Mouse (Mus musculus) MEL (cell line): ENCODE results near the gene Cbl. TPM values are rescaled to one million over a fixed set of nuclear protein-coding genes. Genes with fewer than 3 reads are reported as not detected.

Experiments used
- DNase-seq: peaks from one replicate; pipeline ENCODE4 v3.0.0; 2011; ENCODE audit warnings: low read depth, low spot score
- H3K27ac ChIP-seq: 2 replicates; pipeline ENCODE4 v1.5.1; 2012; ENCODE audit warnings: low read depth, mild to moderate bottlenecking, control low read depth, low read length, moderate library complexity; ENCODE audit not compliant: control insufficient read depth
- H3K27me3 ChIP-seq, 2 experiments: fragments of 150-350 bp in 1 of 2; sonication (generic) in 1 of 2; 2 replicates each; pipeline ENCODE4 v1.6.1; 2012; ENCODE audit warnings: low read length in 2 of 2, mild to moderate bottlenecking in 2 of 2, improper control_type of control experiment in 1 of 2, moderate library complexity in 1 of 2; ENCODE audit not compliant: insufficient read depth in 2 of 2, control insufficient read depth in 1 of 2
- H3K36me3 ChIP-seq, 2 experiments: 2 replicates each; pipeline ENCODE4 v1.6.1; 2012 to 2014; ENCODE audit warnings: low read length in 2 of 2, improper control_type of control experiment in 1 of 2, inconsistent platforms in 1 of 2, mild to moderate bottlenecking in 1 of 2; ENCODE audit not compliant: insufficient read depth in 2 of 2, control insufficient read depth in 1 of 2
- H3K4me1 ChIP-seq, 2 experiments: fragments of 150-350 bp in 1 of 2; sonication (generic) in 1 of 2; 2 replicates each; pipeline ENCODE4 v1.6.1; 2012; ENCODE audit warnings: low read length in 2 of 2, improper control_type of control experiment in 1 of 2, mild to moderate bottlenecking in 1 of 2; ENCODE audit not compliant: insufficient read depth in 2 of 2, control insufficient read depth in 1 of 2
- H3K4me3 ChIP-seq, 2 experiments: fragments of 150-350 bp in 1 of 2; sonication (generic) in 1 of 2; 2 replicates each; pipeline ENCODE4 v1.5.1; 2012; ENCODE audit warnings: low read depth in 2 of 2, low read length in 2 of 2, mild to moderate bottlenecking in 2 of 2, moderate library complexity in 2 of 2, control low read depth in 1 of 2, improper control_type of control experiment in 1 of 2; ENCODE audit not compliant: control insufficient read depth in 1 of 2, insufficient read depth in 1 of 2
- H3K79me2 ChIP-seq: 2 replicates; pipeline ENCODE4 v1.6.1; 2012; ENCODE audit warnings: mild to moderate bottlenecking, low read length, moderate library complexity; ENCODE audit not compliant: control insufficient read depth, poor library complexity, insufficient read depth
- H3K9ac ChIP-seq: 2 replicates; pipeline ENCODE4 v1.6.1; 2012; ENCODE audit warnings: low read depth, mild to moderate bottlenecking, control low read depth, low read length, moderate library complexity; ENCODE audit not compliant: control insufficient read depth, poor library complexity, severe bottlenecking
- H3K9me3 ChIP-seq: fragments of 150-350 bp; sonication (generic); replicated peaks from 2 replicates; pipeline ENCODE4 v1.6.1; 2012; ENCODE audit warnings: mild to moderate bottlenecking, low read length, improper control_type of control experiment, moderate library complexity; ENCODE audit not compliant: insufficient read depth
- BHLHE40 ChIP-seq: IDR thresholded peaks from 2 replicates; pipeline ENCODE4 v1.6.1; 2012; ENCODE audit warnings: low read depth, mild to moderate bottlenecking, inconsistent platforms, low read length, improper control_type of control experiment, borderline replicate concordance
- CHD1 ChIP-seq: IDR thresholded peaks from 2 replicates; pipeline ENCODE4 v1.6.1; 2012; ENCODE audit warnings: low read depth, mild to moderate bottlenecking, inconsistent platforms, low read length, improper control_type of control experiment
- CHD2 ChIP-seq: IDR thresholded peaks from 2 replicates; pipeline ENCODE4 v1.6.1; 2011; ENCODE audit warnings: low read length, improper control_type of control experiment
- CTCF ChIP-seq, 3 experiments: IDR thresholded peaks in 2 of 3; conservative IDR thresholded peaks in 1 of 3; 2 replicates each; pipeline ENCODE4 v1.5.1; 2011 to 2012; ENCODE audit warnings: low read length in 3 of 3, low read depth in 2 of 3, mild to moderate bottlenecking in 2 of 3, improper control_type of control experiment in 1 of 3, inconsistent platforms in 1 of 3, mixed read lengths in 1 of 3, moderate library complexity in 1 of 3; ENCODE audit not compliant: control insufficient read depth in 1 of 3, insufficient read depth in 1 of 3, poor library complexity in 1 of 3, severe bottlenecking in 1 of 3
- E2F4 ChIP-seq: IDR thresholded peaks from 2 replicates; pipeline ENCODE4 v1.6.1; 2011; ENCODE audit warnings: low read depth, low read length, improper control_type of control experiment, borderline replicate concordance
- ELF1 ChIP-seq: IDR thresholded peaks from 2 replicates; pipeline ENCODE4 v1.6.1; 2014; ENCODE audit warnings: low read depth, mild to moderate bottlenecking, inconsistent platforms, low read length, improper control_type of control experiment, moderate library complexity
- EP300 ChIP-seq, 2 experiments: IDR thresholded peaks; 2 replicates each; pipeline ENCODE4 v1.6.1; 2011; ENCODE audit warnings: improper control_type of control experiment in 2 of 2, low read length in 2 of 2, low read depth in 1 of 2, mild to moderate bottlenecking in 1 of 2
- ETS1 ChIP-seq: IDR thresholded peaks from 2 replicates; pipeline ENCODE4 v1.6.1; 2012; ENCODE audit warnings: low read depth, mild to moderate bottlenecking, inconsistent platforms, low read length, improper control_type of control experiment, moderate library complexity
- GABPA ChIP-seq: IDR thresholded peaks from 2 replicates; pipeline ENCODE4 v1.6.1; 2012; ENCODE audit warnings: low read depth, mild to moderate bottlenecking, inconsistent platforms, low read length, improper control_type of control experiment, moderate library complexity
- HCFC1 ChIP-seq: IDR thresholded peaks from 2 replicates; pipeline ENCODE4 v1.6.1; 2012; ENCODE audit warnings: low read depth, mild to moderate bottlenecking, inconsistent platforms, low read length, improper control_type of control experiment, moderate library complexity
- JUND ChIP-seq: IDR thresholded peaks from 2 replicates; pipeline ENCODE4 v1.6.1; 2011; ENCODE audit warnings: low read depth, mild to moderate bottlenecking, improper control_type of control experiment, low read length
- KAT2A ChIP-seq: conservative IDR thresholded peaks from 2 replicates; pipeline ENCODE4 v1.6.1; 2012; ENCODE audit warnings: low read depth, low read length, improper control_type of control experiment, inconsistent platforms
- MAFK ChIP-seq: IDR thresholded peaks from 2 replicates; pipeline ENCODE4 v1.6.1; 2011; ENCODE audit warnings: low read depth, mild to moderate bottlenecking, low read length, improper control_type of control experiment, borderline replicate concordance
- MAX ChIP-seq: IDR thresholded peaks from 2 replicates; pipeline ENCODE4 v1.6.1; 2011; ENCODE audit warnings: low read length, improper control_type of control experiment
- MAZ ChIP-seq: IDR thresholded peaks from 2 replicates; pipeline ENCODE4 v1.6.1; 2012; ENCODE audit warnings: low read depth, mild to moderate bottlenecking, inconsistent platforms, low read length, improper control_type of control experiment
- MEF2A ChIP-seq: IDR thresholded peaks from 2 replicates; pipeline ENCODE4 v1.6.1; 2014; ENCODE audit warnings: low read depth, mild to moderate bottlenecking, inconsistent platforms, low read length, improper control_type of control experiment; ENCODE audit not compliant: poor library complexity, insufficient replicate concordance, severe bottlenecking; ENCODE audit errors: extremely low read depth
- MXI1 ChIP-seq: IDR thresholded peaks from 2 replicates; pipeline ENCODE4 v1.6.1; 2011; ENCODE audit warnings: mild to moderate bottlenecking, low read depth, low read length, improper control_type of control experiment
- MYB ChIP-seq: IDR thresholded peaks from 2 replicates; pipeline ENCODE4 v1.6.1; 2011; ENCODE audit warnings: mild to moderate bottlenecking, low read depth, low read length, improper control_type of control experiment
- MYC ChIP-seq: IDR thresholded peaks from 2 replicates; pipeline ENCODE4 v1.6.1; 2011; ENCODE audit warnings: low read depth, mild to moderate bottlenecking, low read length, improper control_type of control experiment, moderate library complexity
- NELFE ChIP-seq: IDR thresholded peaks from 2 replicates; pipeline ENCODE4 v1.6.1; 2011; ENCODE audit warnings: low read depth, low read length, improper control_type of control experiment
- NRF1 ChIP-seq: IDR thresholded peaks from 2 replicates; pipeline ENCODE4 v1.6.1; 2014; ENCODE audit warnings: low read depth, mild to moderate bottlenecking, inconsistent platforms, low read length, improper control_type of control experiment, moderate library complexity; ENCODE audit not compliant: poor library complexity, insufficient read depth, severe bottlenecking
- POLR2A ChIP-seq, 2 experiments: IDR thresholded peaks; 2 replicates each; pipeline ENCODE4 v1.6.1; 2011 to 2012; ENCODE audit warnings: low read length in 2 of 2, mild to moderate bottlenecking in 2 of 2, control low read depth in 1 of 2, improper control_type of control experiment in 1 of 2, low read depth in 1 of 2, moderate library complexity in 1 of 2; ENCODE audit not compliant: control insufficient read depth in 1 of 2, insufficient read depth in 1 of 2, poor library complexity in 1 of 2
- POLR2AphosphoS2 ChIP-seq: IDR thresholded peaks from 2 replicates; pipeline ENCODE4 v1.6.1; 2011; ENCODE audit warnings: low read length, improper control_type of control experiment
- POLR2AphosphoS5 ChIP-seq: IDR thresholded peaks from 2 replicates; pipeline ENCODE4 v1.6.1; 2012; ENCODE audit warnings: low read depth, borderline replicate concordance, mild to moderate bottlenecking, inconsistent platforms, low read length, moderate library complexity, mixed read lengths
- RAD21 ChIP-seq: IDR thresholded peaks from 2 replicates; pipeline ENCODE4 v1.6.1; 2011; ENCODE audit warnings: mild to moderate bottlenecking, low read depth, low read length, improper control_type of control experiment
- RCOR1 ChIP-seq: IDR thresholded peaks from 2 replicates; pipeline ENCODE4 v1.6.1; 2012; ENCODE audit warnings: low read depth, mild to moderate bottlenecking, inconsistent platforms, low read length, improper control_type of control experiment
- SIN3A ChIP-seq: IDR thresholded peaks from 2 replicates; pipeline ENCODE4 v1.6.1; 2012; ENCODE audit warnings: low read length, improper control_type of control experiment, inconsistent platforms
- SMC3 ChIP-seq: IDR thresholded peaks from 2 replicates; pipeline ENCODE4 v1.6.1; 2011; ENCODE audit warnings: low read depth, low read length, improper control_type of control experiment
- TAL1 ChIP-seq: IDR thresholded peaks from 2 replicates; pipeline ENCODE4 v1.6.1; 2012; ENCODE audit warnings: mild to moderate bottlenecking, inconsistent platforms, low read length, moderate library complexity, mixed read lengths
- TBP ChIP-seq: IDR thresholded peaks from 2 replicates; pipeline ENCODE4 v1.8.0; 2011; ENCODE audit warnings: low read depth, low read length, improper control_type of control experiment
- TCF12 ChIP-seq: IDR thresholded peaks from 2 replicates; pipeline ENCODE4 v1.6.1; 2014; ENCODE audit warnings: low read depth, mild to moderate bottlenecking, inconsistent platforms, low read length, improper control_type of control experiment, moderate library complexity
- UBTF ChIP-seq: IDR thresholded peaks from 2 replicates; pipeline ENCODE4 v1.6.1; 2012; ENCODE audit warnings: low read depth, mild to moderate bottlenecking, inconsistent platforms, low read length, improper control_type of control experiment, moderate library complexity, borderline replicate concordance; ENCODE audit not compliant: insufficient read depth
- USF1 ChIP-seq: IDR thresholded peaks from 2 replicates; pipeline ENCODE4 v1.6.1; 2014; ENCODE audit warnings: low read depth, mild to moderate bottlenecking, inconsistent platforms, low read length, improper control_type of control experiment, moderate library complexity
- USF2 ChIP-seq, 2 experiments: IDR thresholded peaks; 2 replicates each; pipeline ENCODE4 v1.6.1; 2011 to 2012; ENCODE audit warnings: improper control_type of control experiment in 2 of 2, low read length in 2 of 2, borderline replicate concordance in 1 of 2, inconsistent platforms in 1 of 2, low read depth in 1 of 2, mild to moderate bottlenecking in 1 of 2; ENCODE audit not compliant: insufficient read depth in 1 of 2
- ZC3H11A ChIP-seq: IDR thresholded peaks from 2 replicates; pipeline ENCODE4 v1.6.1; 2012; ENCODE audit warnings: low read depth, mild to moderate bottlenecking, inconsistent platforms, low read length, improper control_type of control experiment
- ZKSCAN1 ChIP-seq: IDR thresholded peaks from 2 replicates; pipeline ENCODE4 v1.6.1; 2012; ENCODE audit warnings: low read depth, mild to moderate bottlenecking, inconsistent platforms, low read length, improper control_type of control experiment, moderate library complexity
- ZMIZ1 ChIP-seq: IDR thresholded peaks from 2 replicates; pipeline ENCODE4 v1.6.1; 2012; ENCODE audit warnings: low read depth, mild to moderate bottlenecking, inconsistent platforms, low read length, improper control_type of control experiment, moderate library complexity
- ZNF384 ChIP-seq: IDR thresholded peaks from 2 replicates; pipeline ENCODE4 v1.6.1; 2012; ENCODE audit warnings: low read depth, mild to moderate bottlenecking, inconsistent platforms, low read length, improper control_type of control experiment
- polyA plus RNA-seq, 2 experiments: library from polyadenylated mRNA; stranded (reverse) in 1 of 2; unstranded in 1 of 2; fragments of >175 nt in 1 of 2; fragments of >200 nt in 1 of 2; gene quantifications; 2 replicates each; pipeline versions ENCODE4 v1.2.1 to v1.2.4; 2012; ENCODE audit warnings: low replicate concordance in 2 of 2, low read depth in 1 of 2; ENCODE audit not compliant: insufficient read length in 2 of 2, insufficient read depth in 1 of 2, missing spikeins in 1 of 2
- total RNA-seq: library from RNA; depleted of rRNA; stranded (reverse); fragments of 300-350 nt; gene quantifications from 2 replicates; pipeline ENCODE4 v1.2.3, GENCODE M21; 2012

The Cbl gene
- total and polyA plus RNA-seq, 3 experiments, result 9.1 to 41.1 (median 36.8) TPM

GRCm38 (mm10) chr9:44269077-44269476 lies 35.2 kb upstream of the Cbl start:
- no peaks in the 10 kb centered on the region for H3K9me3 ChIP-seq
- no peak overlapping the region for H3K9ac ChIP-seq
- H3K36me3 ChIP-seq, result peaks cover 0 to 6% of the 10 kb centered on the region in 2 experiments; a peak in 1 of 4 replicates
- H3K27ac ChIP-seq, result peak overlapping the region; percentile 75
- H3K27me3 ChIP-seq, result no peaks in the 10 kb centered on the region
- H3K4me3 ChIP-seq, result no peak overlapping the region
- peaks cover 0 to 8% of the 10 kb centered on the region in 2 experiments; a peak in 1 of 4 replicates for H3K4me1 ChIP-seq
- DNase-seq, result peak; percentile 82
- no peaks in the 10 kb centered on the region; the same call in 1 of the 2 replicates for H3K79me2 ChIP-seq
- TF ChIP-seq MAX (no peak), MAZ (no peak), TAL1 (no peak), TCF12 (no peak), JUND (no peak), RCOR1 (no peak), MXI1 (no peak; the same call in 1 of the 2 replicates), E2F4 (no peak), CTCF (IDR thresholded peaks at IDR 0.05 in 2 of 3, conservative IDR thresholded peaks at IDR 0.05 in 1 of 3; ENCODE audit: control insufficient read depth in 1 of 3, insufficient read depth in 1 of 3, low read depth in 2 of 3, low read length in 3 of 3, poor library complexity in 1 of 3, severe bottlenecking in 1 of 3) (peak; percentile 60 to 77 (median 68)), POLR2AphosphoS2 (no peak), NRF1 (no peak), SIN3A (0 out of 2 replicates have a peak, but pooled peaks have one; percentile 14), ZKSCAN1 (no peak), MAFK (no peak), TBP (0 out of 2 replicates have a peak, but pooled peaks have one; percentile 25), ELF1 (no peak), ZNF384 (no peak), USF2 (IDR thresholded peaks at IDR 0.05; ENCODE audit: borderline replicate concordance in 1 of 2, insufficient read depth in 1 of 2, low read depth in 1 of 2, low read length in 2 of 2) (no peak), POLR2AphosphoS5 (no peak), RAD21 (peak; percentile 78), USF1 (no peak), ZMIZ1 (no peak), MYB (no peak), CHD1 (no peak), EP300 (IDR thresholded peaks at IDR 0.05; ENCODE audit: low read depth in 1 of 2, low read length in 2 of 2) (no peak), KAT2A (no peak), MEF2A (no peak), BHLHE40 (no peak), CHD2 (no peak), NELFE (no peak), POLR2A (IDR thresholded peaks at IDR 0.05; ENCODE audit: control insufficient read depth in 1 of 2, insufficient read depth in 1 of 2, low read depth in 1 of 2, low read length in 2 of 2, poor library complexity in 1 of 2) (no peak), ETS1 (no peak), UBTF (no peak), MYC (no peak), HCFC1 (no peak), SMC3 (peak; percentile 85), GABPA (no peak), ZC3H11A (peak; percentile 79)
